Mouse (Mus musculus): ENCODE results near the gene Atg9b. TPM values are rescaled to one million over a fixed set of nuclear protein-coding genes. Genes with fewer than 3 reads are reported as not detected.
A peak's percentile ranks its signal among the peaks of the same experiment; 100 is the strongest.

The Atg9b gene
- polyA plus RNA-seq, 1 experiment from 2014 or later, result 0.54 TPM

- peak; percentile 8 for ATAC-seq
- Histone ChIP-seq H3K27me3 (replicated peaks; ENCODE audit: insufficient read depth, low read length) (peaks cover 12% of the 10 kb centered on the region; the same call in 1 of the 2 replicates), H3K4me1 (ENCODE audit: insufficient read depth, low read depth, low read length) (peaks cover 4% of the 10 kb centered on the region; the same call in 1 of the 2 replicates), H3K4me2 (replicated peaks; ENCODE audit: low read depth, low read length) (peak within 1 kb of the TSS; percentile 93), H3K36me3 (ENCODE audit: insufficient read depth, low read length) (no peaks in the 10 kb centered on the region), H3K9ac (replicated peaks; ENCODE audit: low read depth) (peak within 1 kb of the TSS; percentile 23; the same call in 1 of the 2 replicates), H3K4me3 (ENCODE audit: low read depth, low read length) (peak within 1 kb of the TSS; percentile 60), H3K9me3 (ENCODE audit: low read length) (no peaks in the 10 kb centered on the region), H3K27ac (ENCODE audit: low read length) (peak within 1 kb of the TSS; percentile 74)
- WGBS, result 1% methylated on average over 37 of the region's 53 CpGs
- TF ChIP-seq EP300 (IDR thresholded peaks at IDR 0.05) (no peak), CTCF (IDR thresholded peaks at IDR 0.05) (no peak)
- no peak for DNase-seq (ENCODE audit: low spot score)
Observed at GRCm38 (mm10) chr5:24351278-24351677, 40.7 kb downstream of the Atg9b start, which contains the start of gene Kcnh2. Gene Kcnh2, minus strand, starts transcription at chr5:24351604.

GRCm38 (mm10) chr5:24350531-24351250, 41.3 kb downstream of the Atg9b start:
- H3K36me3 ChIP-seq (ENCODE audit: insufficient read depth, low read length), result no peaks in the 10 kb centered on the region
- 48% methylated on average over 13 of the region's 15 CpGs for WGBS
- peaks cover 12% of the 10 kb centered on the region; the same call in 1 of the 2 replicates for H3K27me3 ChIP-seq (replicated peaks; ENCODE audit: insufficient read depth, low read length)
- H3K9me3 ChIP-seq (ENCODE audit: low read length), result no peaks in the 10 kb centered on the region
- TF ChIP-seq CTCF (IDR thresholded peaks at IDR 0.05), result no peak
- no peak for TF ChIP-seq EP300 (IDR thresholded peaks at IDR 0.05)
- no peak for ATAC-seq
- H3K27ac ChIP-seq (ENCODE audit: low read length), result 0 out of 2 replicates have a peak overlapping the region, but pooled peaks have one; percentile 51
- peak overlapping the region; percentile 93 for H3K4me2 ChIP-seq (replicated peaks; ENCODE audit: low read depth, low read length)
- peak overlapping the region; percentile 60 for H3K4me3 ChIP-seq (ENCODE audit: low read depth, low read length)
- peaks cover 4% of the 10 kb centered on the region; the same call in 1 of the 2 replicates for H3K4me1 ChIP-seq (ENCODE audit: insufficient read depth, low read depth, low read length)
- DNase-seq (ENCODE audit: low spot score), result peak; percentile 24
- peak overlapping the region; percentile 23; the same call in 1 of the 2 replicates for H3K9ac ChIP-seq (replicated peaks; ENCODE audit: low read depth)

- TF ChIP-seq EP300 (IDR thresholded peaks at IDR 0.05) (no peak), CTCF (IDR thresholded peaks at IDR 0.05) (no peak)
- H3K36me3 ChIP-seq (ENCODE audit: insufficient read depth, low read length), result no peaks in the 10 kb centered on the region
- H3K4me3 ChIP-seq (ENCODE audit: low read depth, low read length), result 0 out of 2 replicates have a peak overlapping the region, but pooled peaks have one; percentile 60
- ATAC-seq (no peak), DNase-seq (ENCODE audit: low spot score) (no peak)
- 45% methylated on average over 3 of the region's 3 CpGs for WGBS
- peaks cover 12% of the 10 kb centered on the region; the same call in 1 of the 2 replicates for H3K27me3 ChIP-seq (replicated peaks; ENCODE audit: insufficient read depth, low read length)
- no peak overlapping the region for H3K9ac ChIP-seq (replicated peaks; ENCODE audit: low read depth)
- no peak overlapping the region for H3K27ac ChIP-seq (ENCODE audit: low read length)
- H3K4me2 ChIP-seq (replicated peaks; ENCODE audit: low read depth, low read length), result peak overlapping the region; percentile 93; the same call in 1 of the 2 replicates
- no peaks in the 10 kb centered on the region for H3K9me3 ChIP-seq (ENCODE audit: low read length)
- H3K4me1 ChIP-seq (ENCODE audit: insufficient read depth, low read depth, low read length), result peaks cover 6% of the 10 kb centered on the region; the same call in 1 of the 2 replicates
Observed at GRCm38 (mm10) chr5:24350073-24350472, 41.9 kb downstream of the Atg9b start.

GRCm38 (mm10) chr5:24348546-24348945, 43.4 kb downstream of the Atg9b start:
- Histone ChIP-seq H3K4me2 (replicated peaks; ENCODE audit: low read depth, low read length) (peak overlapping the region; percentile 74), H3K36me3 (ENCODE audit: insufficient read depth, low read length) (no peaks in the 10 kb centered on the region), H3K27me3 (replicated peaks; ENCODE audit: insufficient read depth, low read length) (peaks cover 8% of the 10 kb centered on the region; the same call in 1 of the 2 replicates), H3K9me3 (ENCODE audit: low read length) (no peaks in the 10 kb centered on the region), H3K4me1 (ENCODE audit: insufficient read depth, low read depth, low read length) (peaks cover 12% of the 10 kb centered on the region; the same call in 1 of the 2 replicates), H3K4me3 (ENCODE audit: low read depth, low read length) (peak overlapping the region; percentile 33), H3K9ac (replicated peaks; ENCODE audit: low read depth) (no peak overlapping the region), H3K27ac (ENCODE audit: low read length) (0 out of 2 replicates have a peak overlapping the region, but pooled peaks have one; percentile 9)
- DNase-seq (ENCODE audit: low spot score) (peak; percentile 64), ATAC-seq (peak; percentile 10)
- under 1% methylated on average over 24 of the region's 30 CpGs for WGBS
- TF ChIP-seq CTCF (IDR thresholded peaks at IDR 0.05) (no peak), EP300 (IDR thresholded peaks at IDR 0.05) (no peak)

- Histone ChIP-seq H3K9ac (replicated peaks; ENCODE audit: low read depth) (no peak overlapping the region), H3K9me3 (ENCODE audit: low read length) (no peaks in the 10 kb centered on the region), H3K27me3 (replicated peaks; ENCODE audit: insufficient read depth, low read length) (peaks cover 8% of the 10 kb centered on the region; the same call in 1 of the 2 replicates), H3K4me1 (ENCODE audit: insufficient read depth, low read depth, low read length) (peaks cover 14% of the 10 kb centered on the region; the same call in 1 of the 2 replicates), H3K27ac (ENCODE audit: low read length) (0 out of 2 replicates have a peak overlapping the region, but pooled peaks have one; percentile 9), H3K4me2 (replicated peaks; ENCODE audit: low read depth, low read length) (peak overlapping the region; percentile 74), H3K4me3 (ENCODE audit: low read depth, low read length) (peak overlapping the region; percentile 33), H3K36me3 (ENCODE audit: insufficient read depth, low read length) (no peaks in the 10 kb centered on the region)
- ATAC-seq (peak; percentile 66), DNase-seq (ENCODE audit: low spot score) (peak; percentile 85)
- TF ChIP-seq EP300 (IDR thresholded peaks at IDR 0.05) (no peak), CTCF (IDR thresholded peaks at IDR 0.05) (no peak)
- under 1% methylated on average over 35 of the region's 41 CpGs for WGBS
Observed at GRCm38 (mm10) chr5:24348128-24348527, 43.8 kb downstream of the Atg9b start.

Measured in lung, postnatal 0 days (tissue).